Mouse (Mus musculus): ENCODE data around the gene Jmjd8. TPM values are rescaled to one million over a fixed set of nuclear protein-coding genes. Genes with fewer than 3 reads are reported as not detected.

The Jmjd8 gene
- polyA plus RNA-seq, 1 experiment = 15.5 TPM

DNA sequence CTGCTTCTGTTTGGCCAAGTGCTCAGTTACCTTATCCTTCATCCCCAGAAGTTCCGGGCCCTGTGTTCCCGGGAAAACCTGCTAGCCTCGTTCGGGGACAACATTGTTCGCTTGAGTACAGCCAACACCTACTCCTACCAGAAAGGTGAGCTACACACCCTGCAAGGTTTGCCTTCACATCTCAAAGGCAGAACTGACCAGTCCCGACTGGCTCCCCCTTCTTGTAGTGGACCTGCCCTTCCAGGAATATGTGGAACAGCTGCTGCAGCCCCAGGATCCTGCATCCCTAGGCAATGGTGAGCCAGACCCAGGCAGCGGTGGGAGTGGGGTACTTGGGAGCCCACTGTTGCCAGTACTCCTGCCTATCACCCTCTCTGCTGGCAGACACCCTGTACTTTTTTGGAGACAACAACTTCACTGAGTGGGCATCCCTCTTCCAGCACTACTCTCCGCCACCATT, 921 bp downstream of the Jmjd8 start:
- Histone ChIP-seq H3ac (ENCODE audit: control insufficient read depth, insufficient read length) (peak overlapping the region; percentile 13), H3K36me3 (ENCODE audit: control insufficient read depth, insufficient read depth) (no peaks in the 10 kb centered on the region), H3K4me2 (ENCODE audit: low read depth) (peak overlapping the region; percentile 62), H3K4me3 (peak overlapping the region; percentile 32), H3K27me3 (ENCODE audit: control insufficient read depth, insufficient read depth, insufficient read length) (no peaks in the 10 kb centered on the region), H3K79me2 (ENCODE audit: control insufficient read depth, insufficient read depth) (peaks cover 35% of the 10 kb centered on the region)
- TF ChIP-seq TCF3 (IDR thresholded peaks at IDR 0.05; ENCODE audit: insufficient read length, low read depth) = no peak
- TF ChIP-seq TCF12 (IDR thresholded peaks at IDR 0.05; ENCODE audit: insufficient read depth, poor library complexity, severe bottlenecking) = no peak
- peak; percentile 13 for TF ChIP-seq POLR2A (IDR thresholded peaks at IDR 0.05; ENCODE audit: insufficient read length, low read depth)
- TF ChIP-seq USF1 (IDR thresholded peaks at IDR 0.05; ENCODE audit: low read depth) = no peak
- no peak for TF ChIP-seq E2F4 (IDR thresholded peaks at IDR 0.05; ENCODE audit: insufficient read depth)
- no peak for TF ChIP-seq REST (IDR thresholded peaks at IDR 0.05; ENCODE audit: insufficient read depth, insufficient read length)
- no peak for TF ChIP-seq SRF (IDR thresholded peaks at IDR 0.05; ENCODE audit: control insufficient read depth, insufficient read length, low read depth)
- no peak for TF ChIP-seq MYOG (IDR thresholded peaks at IDR 0.05; ENCODE audit: control insufficient read depth in 1 of 3, insufficient read depth in 1 of 3, insufficient read length in 2 of 3, low read depth in 2 of 3)
- no peak for TF ChIP-seq CEBPB (IDR thresholded peaks at IDR 0.05; ENCODE audit: insufficient read depth, poor library complexity, severe bottlenecking)
- TF ChIP-seq POLR2AphosphoS2 (IDR thresholded peaks at IDR 0.05; ENCODE audit: insufficient read length, low read depth) = peak; percentile 74
- no peak for TF ChIP-seq MAX (IDR thresholded peaks at IDR 0.05; ENCODE audit: low read depth)
- no peak for TF ChIP-seq MYOD1 (IDR thresholded peaks at IDR 0.05; ENCODE audit: control insufficient read depth in 1 of 3, insufficient read length in 2 of 3, low read depth in 2 of 3)

- Histone ChIP-seq H3K27me3 (ENCODE audit: control insufficient read depth, insufficient read depth, insufficient read length) (no peaks in the 10 kb centered on the region), H3K4me3 (peak overlapping the region; percentile 32), H3K79me2 (ENCODE audit: control insufficient read depth, insufficient read depth) (peaks cover 37% of the 10 kb centered on the region), H3K36me3 (ENCODE audit: control insufficient read depth, insufficient read depth) (no peaks in the 10 kb centered on the region), H3ac (ENCODE audit: control insufficient read depth, insufficient read length) (no peak overlapping the region), H3K4me2 (ENCODE audit: low read depth) (no peak overlapping the region)
- peak; percentile 26 for TF ChIP-seq POLR2A (IDR thresholded peaks at IDR 0.05; ENCODE audit: insufficient read length, low read depth)
- TF ChIP-seq POLR2AphosphoS2 (IDR thresholded peaks at IDR 0.05; ENCODE audit: insufficient read length, low read depth) = no peak
Measured at GRCm38 (mm10) chr17:25830200-25830753, 1.6 kb downstream of the Jmjd8 start.

DNA sequence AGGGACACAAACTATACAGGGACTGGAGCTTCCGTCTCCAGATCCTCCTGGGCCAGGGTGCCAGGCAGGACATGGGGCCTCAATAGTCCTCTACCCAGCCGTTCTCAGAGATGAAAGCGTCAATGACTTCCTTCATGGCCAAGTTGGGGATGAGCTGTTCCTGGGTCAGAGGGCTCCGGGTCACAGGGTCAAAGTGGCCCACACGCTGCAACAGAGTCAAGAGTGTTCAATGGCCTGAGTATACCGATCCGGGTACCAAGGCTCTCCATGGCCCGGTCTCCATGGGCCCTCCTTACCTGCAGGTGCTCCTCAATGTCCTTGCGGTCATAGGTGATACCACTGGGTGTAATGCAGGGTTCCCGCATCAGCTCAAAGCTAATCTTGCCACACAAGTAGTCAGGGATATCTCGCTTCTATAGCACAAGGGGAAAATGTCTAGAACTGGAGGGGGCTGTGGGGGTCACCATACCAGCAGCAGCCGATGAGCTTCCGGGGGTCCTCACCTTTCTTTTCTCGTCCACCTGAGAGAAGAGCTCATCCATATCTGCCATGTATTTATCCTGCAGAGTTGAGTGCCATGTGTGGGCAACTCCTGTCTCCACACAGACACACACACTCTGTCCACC, 2.3 kb downstream of the Jmjd8 start:
- Histone ChIP-seq H3K4me2 (ENCODE audit: low read depth) (peak overlapping the region; percentile 94), H3K27me3 (ENCODE audit: control insufficient read depth, insufficient read depth, insufficient read length) (no peaks in the 10 kb centered on the region), H3K79me2 (ENCODE audit: control insufficient read depth, insufficient read depth) (peaks cover 37% of the 10 kb centered on the region), H3ac (ENCODE audit: control insufficient read depth, insufficient read length) (no peak overlapping the region), H3K36me3 (ENCODE audit: control insufficient read depth, insufficient read depth) (no peaks in the 10 kb centered on the region), H3K4me3 (peak overlapping the region; percentile 52)
- TF ChIP-seq MAX (IDR thresholded peaks at IDR 0.05; ENCODE audit: low read depth) = no peak
- peak; percentile 9 for TF ChIP-seq POLR2A (IDR thresholded peaks at IDR 0.05; ENCODE audit: insufficient read length, low read depth)
- TF ChIP-seq SRF (IDR thresholded peaks at IDR 0.05; ENCODE audit: control insufficient read depth, insufficient read length, low read depth) = no peak
- TF ChIP-seq E2F4 (IDR thresholded peaks at IDR 0.05; ENCODE audit: insufficient read depth) = no peak
- no peak for TF ChIP-seq POLR2AphosphoS2 (IDR thresholded peaks at IDR 0.05; ENCODE audit: insufficient read length, low read depth)
- TF ChIP-seq REST (IDR thresholded peaks at IDR 0.05; ENCODE audit: insufficient read depth, insufficient read length) = no peak
- no peak for TF ChIP-seq USF1 (IDR thresholded peaks at IDR 0.05; ENCODE audit: low read depth)
- TF ChIP-seq TCF3 (IDR thresholded peaks at IDR 0.05; ENCODE audit: insufficient read length, low read depth) = no peak
- no peak for TF ChIP-seq MYOD1 (IDR thresholded peaks at IDR 0.05; ENCODE audit: control insufficient read depth in 1 of 3, insufficient read length in 2 of 3, low read depth in 2 of 3)

GRCm38 (mm10) chr17:25831451-25832281, 3.0 kb downstream of the Jmjd8 start:
- peaks cover 37% of the 10 kb centered on the region for H3K79me2 ChIP-seq (ENCODE audit: control insufficient read depth, insufficient read depth)
- TF ChIP-seq POLR2AphosphoS2 (IDR thresholded peaks at IDR 0.05; ENCODE audit: insufficient read length, low read depth) = peak; percentile 73
- TF ChIP-seq POLR2A (IDR thresholded peaks at IDR 0.05; ENCODE audit: insufficient read length, low read depth) = peak; percentile 3
- TF ChIP-seq MYOD1 (IDR thresholded peaks at IDR 0.05; ENCODE audit: control insufficient read depth in 1 of 3, insufficient read length in 2 of 3, low read depth in 2 of 3) = no peak
- no peak for TF ChIP-seq TCF12 (IDR thresholded peaks at IDR 0.05; ENCODE audit: insufficient read depth, poor library complexity, severe bottlenecking)
- TF ChIP-seq E2F4 (IDR thresholded peaks at IDR 0.05; ENCODE audit: insufficient read depth) = no peak
- TF ChIP-seq MAX (IDR thresholded peaks at IDR 0.05; ENCODE audit: low read depth) = no peak
- no peak for TF ChIP-seq MYOG (IDR thresholded peaks at IDR 0.05; ENCODE audit: control insufficient read depth in 1 of 3, insufficient read depth in 1 of 3, insufficient read length in 2 of 3, low read depth in 2 of 3)
- peak overlapping the region; percentile 94 for H3K4me2 ChIP-seq (ENCODE audit: low read depth)
- peak overlapping the region; percentile 52 for H3K4me3 ChIP-seq
- H3K27me3 ChIP-seq (ENCODE audit: control insufficient read depth, insufficient read depth, insufficient read length) = no peaks in the 10 kb centered on the region
- no peaks in the 10 kb centered on the region for H3K36me3 ChIP-seq (ENCODE audit: control insufficient read depth, insufficient read depth)
- peak overlapping the region; percentile 46 for H3ac ChIP-seq (ENCODE audit: control insufficient read depth, insufficient read length)

Data from myocyte (in vitro differentiated cells).